ENCODE assay signal across 8 mouse cellular contexts in the genomic region with DNA sequence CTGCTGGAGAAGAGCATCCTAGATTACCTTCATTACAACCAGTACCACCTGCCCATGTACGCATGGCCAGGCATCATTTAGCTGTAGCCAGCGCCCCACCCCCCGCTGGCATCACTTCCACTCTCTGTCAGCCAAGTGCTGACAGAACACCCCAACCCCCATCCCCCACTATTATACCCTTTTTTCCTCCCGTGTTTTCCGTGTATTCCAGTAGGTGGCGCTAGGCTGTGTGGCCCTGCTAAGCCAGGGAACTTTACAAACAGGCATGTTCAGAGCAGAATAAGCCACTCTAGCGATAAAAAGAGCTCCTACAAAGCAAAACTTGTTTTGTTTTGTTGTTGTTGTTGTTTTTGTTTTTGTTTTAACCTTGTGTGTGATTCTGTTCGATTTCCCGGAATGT. TPM values are rescaled to one million over a fixed set of nuclear protein-coding genes. Genes with fewer than 3 reads are reported as not detected.
DNase-seq lines count a peak whose midpoint lies in the region; ATAC-seq and TF ChIP-seq lines count a peak whose summit lies in the region.

No protein-coding gene starts in this region.

- H3K27me3 ChIP-seq in forebrain, embryonic 15.5 days = no peaks in the 10 kb centered on the region
- peaks cover 7% of the 10 kb centered on the region; the same call in 1 of the 2 replicates for H3K27me3 ChIP-seq in neural tube, embryonic 14.5 days (ENCODE audit: control insufficient read depth, insufficient read depth, low read length)

- no peak overlapping the region for H3K9ac ChIP-seq in forebrain, embryonic 15.5 days (replicated peaks)
- H3K9ac ChIP-seq in neural tube, embryonic 14.5 days (replicated peaks; ENCODE audit: low read depth, low read length) = no peak overlapping the region

- DNase-seq in gastrocnemius, adult 2 months = peak; percentile 40
- no peak for DNase-seq in gastrocnemius, postnatal 36 days
- peak; percentile 61 for DNase-seq in CD4-positive helper T cell, adult 2 months (ENCODE audit: low read depth, low spot score)
- peak; percentile 60 to 78 for DNase-seq in left cerebral cortex, postnatal 14 days (ENCODE audit: low spot score in 2 of 2)
- DNase-seq in ovary, adult 18-20 months (ENCODE audit: low spot score) = no peak

- no peak overlapping the region for H3K4me2 ChIP-seq in forebrain, embryonic 15.5 days (replicated peaks)
- no peak overlapping the region for H3K4me2 ChIP-seq in neural tube, embryonic 14.5 days (ENCODE audit: low read depth, low read length)

- H3K4me1 ChIP-seq in forebrain, embryonic 15.5 days = peaks cover 51% of the 10 kb centered on the region
- H3K4me1 ChIP-seq in neural tube, embryonic 14.5 days (ENCODE audit: control insufficient read depth, insufficient read depth, low read length) = 0 out of 2 replicates have a peak, but pooled peaks cover 8% of the 10 kb centered on the region

- TF ChIP-seq CTCF in gastrocnemius, adult 2 months (IDR thresholded peaks at IDR 0.05) = peak; percentile 71

- 1% methylated on average over 9 of the region's 9 CpGs for WGBS in forebrain, embryonic 15.5 days
- WGBS in neural tube, embryonic 14.5 days = 3% methylated on average over 9 of the region's 9 CpGs

- H3K36me3 ChIP-seq in forebrain, embryonic 15.5 days = no peaks in the 10 kb centered on the region
- no peaks in the 10 kb centered on the region for H3K36me3 ChIP-seq in neural tube, embryonic 14.5 days (ENCODE audit: control insufficient read depth, insufficient read depth, low read length)

- ATAC-seq in cerebellum, adult (ENCODE audit: insufficient number of reproducible peaks, low FRiP score, low TSS enrichment) = peak; percentile 67
- peak; percentile 29; the same call in 1 of the 2 replicates for ATAC-seq in forebrain, embryonic 15.5 days (replicated peaks)
- ATAC-seq in neural tube, embryonic 14.5 days (ENCODE audit: low read depth) = peak; percentile 35; the same call in 1 of the 2 replicates

- intact Hi-C loops in gastrocnemius, adult 2 months (cut with DNase I) = loop anchor here (2.0 to 10.0 kb wide), 2 partner anchors 170 to 200 kb away; no protein-coding TSS in a partner anchor
- intact Hi-C loops in gastrocnemius, postnatal 36 days (cut with DNase I) = loop anchor here (10.0 kb wide), 2 partner anchors 200 to 260 kb away; no protein-coding TSS in a partner anchor
- intact Hi-C loops in left cerebral cortex, postnatal 14 days (cut with DNase I) = loop anchor here (2.0 to 10.0 kb wide), 2 partner anchors 200 to 260 kb away; no protein-coding TSS in a partner anchor

- H3K9me3 ChIP-seq in forebrain, embryonic 15.5 days = no peaks in the 10 kb centered on the region
- H3K9me3 ChIP-seq in neural tube, embryonic 14.5 days (ENCODE audit: control insufficient read depth, low read length) = no peaks in the 10 kb centered on the region

- H3K4me3 ChIP-seq in gastrocnemius, adult 2 months = no peak overlapping the region
- H3K4me3 ChIP-seq in forebrain, embryonic 15.5 days = no peak overlapping the region
- no peak overlapping the region for H3K4me3 ChIP-seq in neural tube, embryonic 14.5 days (ENCODE audit: low read depth, low read length)

- no peak overlapping the region for H3K27ac ChIP-seq in gastrocnemius, adult 2 months
- 0 out of 2 replicates have a peak overlapping the region, but pooled peaks have one; percentile 17 for H3K27ac ChIP-seq in forebrain, embryonic 15.5 days (replicated peaks)
- H3K27ac ChIP-seq in neural tube, embryonic 14.5 days (ENCODE audit: low read depth, low read length) = no peak overlapping the region

RNA-seq across cellular contexts. Expression of a gene that starts 7.0 kb away (rescaled TPM):
- not detected for total RNA-seq in gastrocnemius, adult 2 months (2021)
- not detected for total RNA-seq in gastrocnemius, postnatal 36 days (2021)
- 13.5 and 15.6 TPM in 2 replicates for polyA plus RNA-seq in forebrain, embryonic 15.5 days (2015; fragmentation: Nextera tagmentation; extraction: Ambion mirVana)
- 1 to 10 TPM; 4.0 to 4.2 TPM for total RNA-seq in left cerebral cortex, postnatal 14 days (2021)
- polyA plus RNA-seq in neural tube, embryonic 14.5 days (2014; fragmentation: Nextera tagmentation; extraction: Ambion mirVana) = 1.4 and 1.8 TPM in 2 replicates

Comparison
In these comparisons a context has a peak if more than half of its experiments do, and no peak if none do; other contexts are left out.
1. DNase-seq: peak in gastrocnemius, adult 2 months (single experiment), CD4-positive helper T cell, adult 2 months (single experiment) and left cerebral cortex, postnatal 14 days (2 of 2); none in gastrocnemius, postnatal 36 days (0 of 2) and ovary, adult 18-20 months (single experiment).
2. RNA of a gene that starts 7.0 kb away (total RNA-seq): 4.0 to 4.2 TPM in left cerebral cortex, postnatal 14 days; not detected in gastrocnemius, adult 2 months and not detected in gastrocnemius, postnatal 36 days; every median in the first group is over 4 times any median in the second.
3. Peak in every context shown above with its lines, with median percentiles within 50 percentile points of each other: ATAC-seq.